Mouse (Mus musculus) T-helper 2 cell (primary cell): ENCODE data around the gene G3bp2.

Experiments
- in situ Hi-C: fragments of 300-600 bp; cut with MboI, MseI; formaldehyde crosslinking; loops from one replicate; pipeline ENCODE4 v1.15.1; 2025; ENCODE audit warnings: high pct_unique_total_duplicates

Gene G3bp2

DNA sequence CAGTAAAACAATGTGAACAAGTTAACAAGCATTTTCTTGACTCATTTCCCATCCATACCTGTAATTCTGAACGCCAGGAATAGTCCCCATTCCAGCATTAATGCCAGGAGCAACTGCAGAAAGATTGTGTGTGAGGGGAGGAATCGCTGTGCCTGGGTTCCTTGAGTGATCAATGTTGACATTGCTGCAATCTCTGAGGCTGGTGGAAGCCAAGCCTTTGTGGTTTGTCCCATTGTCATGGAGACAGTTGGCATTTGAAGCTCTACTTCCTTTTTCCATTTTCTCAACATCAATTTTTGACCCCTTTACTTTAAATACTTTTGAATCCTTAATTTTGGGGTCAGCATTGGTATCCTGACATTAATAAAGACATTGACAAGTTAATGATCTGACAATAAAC is 63.6 kb downstream of the G3bp2 start:
- in situ Hi-C loops: no loop called here

DNA sequence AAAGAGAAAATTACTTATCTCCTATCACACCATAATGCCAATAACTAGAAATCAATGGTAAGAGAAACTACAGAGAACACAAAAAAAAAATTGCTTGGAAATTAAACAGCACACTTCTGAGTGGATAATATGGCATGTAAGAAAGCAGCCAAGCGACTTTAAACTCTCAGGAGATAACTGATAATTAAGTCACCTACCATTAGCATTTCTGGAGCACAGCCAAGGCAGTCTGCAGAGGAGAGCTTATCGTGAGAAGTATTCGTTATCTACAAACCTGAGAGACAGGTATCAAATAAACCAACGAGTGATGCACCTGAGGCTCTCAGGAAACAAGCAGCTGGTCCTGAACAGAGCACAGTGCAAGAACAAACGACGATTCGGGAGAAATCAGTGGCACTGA is 71.8 kb downstream of the G3bp2 start:
- in situ Hi-C loops: no loop called here

DNA sequence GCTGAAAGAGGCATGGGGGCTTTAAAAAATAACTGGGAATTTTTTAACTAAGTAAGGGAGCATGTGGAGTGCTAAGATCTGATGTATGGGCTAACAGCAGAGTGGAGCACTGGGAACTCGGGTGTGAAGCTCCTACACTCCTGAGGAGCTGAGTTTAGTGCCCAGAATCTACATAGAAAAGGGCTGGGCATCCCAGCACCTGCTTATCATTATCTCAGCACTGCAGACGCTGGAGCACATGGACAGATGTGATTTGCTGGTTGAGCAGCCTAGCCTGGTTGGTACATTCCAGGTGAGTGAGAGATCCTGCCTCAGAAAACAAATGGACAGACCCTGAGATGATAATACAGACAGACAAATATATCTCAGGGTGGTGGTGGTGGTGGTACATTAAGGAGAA is 73.7 kb downstream of the G3bp2 start:
- in situ Hi-C loops: no loop called here

DNA sequence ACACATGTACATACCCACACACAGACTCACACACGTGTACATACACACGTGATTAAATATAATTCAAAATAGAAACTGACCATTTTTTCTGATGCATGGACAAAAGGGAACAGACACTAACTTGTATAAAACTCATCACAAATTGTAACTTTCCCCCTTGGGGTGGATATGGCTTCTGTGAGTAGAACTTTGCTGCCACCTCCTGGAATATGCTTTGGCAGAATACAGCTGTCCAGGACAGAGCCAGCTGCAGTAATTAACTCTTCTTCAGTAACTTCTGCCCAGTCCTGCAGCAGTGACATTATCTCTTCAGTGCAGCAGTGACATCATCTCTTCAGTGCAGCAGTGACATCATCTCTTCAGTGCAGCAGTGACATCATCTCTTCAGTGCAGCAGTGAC is 80.5 kb downstream of the G3bp2 start:
- in situ Hi-C loops: no loop called here
